Mouse (Mus musculus) ZHBTc4 (cell line): ENCODE results near the gene Ryr3.
A peak's percentile ranks its signal among the peaks of the same experiment; 100 is the strongest.

Experiments
- DNase-seq: peaks from one replicate; pipeline ENCODE4 v3.0.0-alpha.2; 2011; ENCODE audit warnings: low read depth, low spot score

Gene Ryr3

DNA sequence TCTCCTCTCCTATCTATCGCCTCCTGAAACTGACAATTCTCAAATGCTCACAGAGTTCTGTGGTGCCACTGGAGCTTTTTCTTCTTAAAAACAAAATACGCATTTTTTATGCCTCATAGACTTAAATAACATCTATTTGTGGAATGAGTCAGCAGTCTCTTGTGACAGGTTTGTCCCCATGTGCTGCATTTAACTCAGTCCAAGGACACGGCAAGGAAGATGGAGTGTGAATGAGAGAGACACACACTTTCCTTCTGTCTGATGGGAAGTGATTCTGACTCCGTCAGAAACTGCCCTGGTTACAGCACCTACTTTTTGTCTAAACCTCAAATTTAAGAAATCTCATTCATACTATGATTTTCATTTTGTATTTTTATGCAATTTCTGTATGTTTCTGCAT lies 306.3 kb downstream of the Ryr3 start:
- no peak for DNase-seq

- no peak for DNase-seq
These were observed 307.8 kb downstream of the Ryr3 start for GRCm38 (mm10) chr2:112909142-112909541.

DNA sequence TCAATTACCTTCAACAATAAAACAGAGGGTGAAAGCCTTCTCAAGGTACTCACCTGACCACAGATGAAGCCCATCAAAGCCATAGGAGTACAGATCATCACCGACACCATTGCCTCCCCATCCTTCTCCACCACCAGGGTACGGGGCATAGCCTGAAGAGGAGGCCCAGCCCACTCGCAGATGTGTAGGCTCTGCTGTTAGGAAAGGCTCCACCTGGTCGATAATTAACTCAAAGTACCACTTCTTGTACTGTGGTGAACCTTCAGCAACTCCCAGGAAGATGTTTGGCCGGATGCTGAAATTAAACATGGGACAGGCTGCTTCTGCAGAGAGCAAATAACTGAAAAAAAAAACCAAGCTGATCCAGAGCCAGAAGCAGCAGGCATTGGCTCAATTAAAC lies 316.1 kb downstream of the Ryr3 start:
- no peak for DNase-seq

DNA sequence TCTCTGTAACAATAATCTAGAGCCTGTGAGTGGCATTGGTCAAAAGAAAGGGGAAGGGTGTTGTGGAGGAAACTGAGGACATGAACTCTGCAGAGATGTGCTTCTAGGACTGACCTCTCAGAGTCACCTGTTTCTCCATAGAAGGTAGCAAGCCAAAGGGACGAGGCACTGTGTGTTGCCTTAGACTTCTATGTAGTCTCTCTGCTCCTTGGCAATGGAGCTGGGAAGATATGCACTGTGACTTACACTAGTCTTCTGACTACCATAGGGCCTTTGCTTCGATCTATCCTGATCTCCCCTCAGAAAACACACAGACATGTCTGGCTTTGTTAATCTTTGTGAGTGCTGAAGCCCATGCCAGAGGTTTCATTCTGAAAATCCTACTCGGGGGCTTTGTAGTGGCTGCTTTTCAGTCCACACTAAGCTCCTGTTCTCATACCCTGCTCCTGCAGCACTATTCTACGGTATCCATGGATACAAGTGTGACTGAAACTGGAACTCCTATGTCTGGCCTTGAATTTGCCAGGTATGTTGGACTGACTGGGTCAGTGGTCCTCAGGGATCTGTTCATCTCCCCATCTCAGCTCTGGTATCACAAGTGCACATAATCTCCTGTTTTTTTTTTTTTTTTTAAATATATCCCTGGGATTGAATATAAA lies 332.3 kb downstream of the Ryr3 start:
- DNase-seq: no peak

- no peak for DNase-seq
These were observed 335.1 kb downstream of the Ryr3 start for GRCm38 (mm10) chr2:112881805-112882204.

GRCm38 (mm10) chr2:112881376-112881775 lies 335.5 kb downstream of the Ryr3 start:
- no peak for DNase-seq

GRCm38 (mm10) chr2:112877404-112877803 lies 339.5 kb downstream of the Ryr3 start:
- no peak for DNase-seq

DNA sequence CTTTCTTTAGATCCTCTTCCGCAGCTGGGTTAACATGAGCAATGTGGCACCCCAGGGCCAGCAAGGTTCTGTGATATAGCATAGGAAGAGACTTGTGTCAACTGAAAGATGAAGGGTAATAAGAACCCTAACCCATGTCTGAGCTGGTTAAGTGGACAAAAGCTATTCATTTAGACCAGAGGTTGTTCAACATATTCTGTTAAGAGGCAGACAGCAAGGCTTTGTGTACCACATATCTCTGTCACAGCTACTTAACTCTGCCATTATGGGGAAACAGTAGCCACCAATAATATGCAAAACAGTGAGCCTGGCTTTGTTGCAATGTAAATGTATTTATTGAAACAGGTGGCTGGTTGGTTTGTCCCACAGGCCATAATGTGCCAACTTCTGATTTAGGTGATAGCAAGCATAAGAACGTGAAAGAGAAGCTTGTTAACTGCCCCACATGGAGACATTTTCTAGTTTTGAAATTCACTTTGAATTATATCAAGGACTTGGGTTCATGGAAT lies 350.8 kb downstream of the Ryr3 start:
- DNase-seq: no peak

DNA sequence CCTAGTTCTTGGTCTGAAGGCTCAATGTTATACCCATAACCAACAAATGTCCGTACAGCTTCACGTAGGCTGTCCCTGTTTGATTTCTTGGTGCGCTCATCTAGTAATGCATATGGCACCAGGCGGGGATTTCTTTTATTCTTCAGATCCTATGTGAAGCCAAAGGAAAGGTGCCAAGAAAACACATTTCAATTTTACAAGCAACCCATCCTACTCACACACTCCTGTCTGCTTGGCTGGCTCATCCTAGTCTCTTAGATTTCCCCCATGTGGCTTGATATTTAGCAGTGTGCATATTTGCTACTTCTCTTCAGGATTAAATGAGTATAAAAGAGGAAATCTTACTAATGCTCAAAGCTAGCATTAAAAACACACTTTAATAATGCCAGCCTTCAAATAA lies 355.1 kb downstream of the Ryr3 start:
- DNase-seq: no peak

DNA sequence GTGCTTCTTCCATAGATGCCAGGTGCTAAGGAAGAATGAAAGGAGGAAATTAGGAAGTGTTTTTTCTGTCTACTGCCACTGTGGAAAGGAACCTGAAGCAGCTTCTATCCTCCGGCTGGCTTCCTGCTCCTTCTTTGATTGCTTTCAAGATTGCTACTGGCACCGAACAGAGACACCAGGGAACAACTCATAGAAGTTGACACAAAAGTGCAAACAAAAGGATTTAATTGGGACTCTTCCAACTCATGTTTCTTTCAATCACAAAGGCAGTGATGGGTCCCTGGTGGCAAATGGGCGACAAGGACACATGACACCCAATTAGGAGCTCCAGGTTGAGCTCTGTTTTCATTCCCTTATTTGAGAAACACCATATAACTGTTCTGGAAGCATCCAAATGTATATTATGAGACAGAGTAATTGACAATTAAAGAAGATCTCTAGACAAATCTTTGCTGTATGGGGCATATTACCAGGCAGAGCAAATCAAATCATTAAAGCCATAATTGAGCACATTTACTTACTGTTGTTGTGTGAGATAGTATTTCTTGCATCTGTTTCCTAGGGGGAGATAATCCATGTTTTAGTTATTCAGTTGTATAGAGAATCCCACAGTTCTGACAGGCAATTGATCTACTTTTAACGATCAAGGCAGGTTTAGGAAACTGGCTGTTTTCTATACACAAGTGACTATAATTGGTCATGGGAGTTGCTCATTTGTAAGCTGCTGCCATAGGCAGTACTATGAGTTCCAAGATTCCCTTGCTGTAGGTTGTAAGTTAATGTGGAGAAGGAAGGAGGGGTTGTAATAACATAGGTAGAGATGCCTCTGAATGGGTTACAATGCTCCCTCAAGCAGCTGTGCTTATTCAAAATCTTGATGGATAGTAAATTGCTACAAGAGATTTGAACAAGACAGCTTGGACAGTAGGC lies 371.0 kb downstream of the Ryr3 start:
- DNase-seq: no peak

DNA sequence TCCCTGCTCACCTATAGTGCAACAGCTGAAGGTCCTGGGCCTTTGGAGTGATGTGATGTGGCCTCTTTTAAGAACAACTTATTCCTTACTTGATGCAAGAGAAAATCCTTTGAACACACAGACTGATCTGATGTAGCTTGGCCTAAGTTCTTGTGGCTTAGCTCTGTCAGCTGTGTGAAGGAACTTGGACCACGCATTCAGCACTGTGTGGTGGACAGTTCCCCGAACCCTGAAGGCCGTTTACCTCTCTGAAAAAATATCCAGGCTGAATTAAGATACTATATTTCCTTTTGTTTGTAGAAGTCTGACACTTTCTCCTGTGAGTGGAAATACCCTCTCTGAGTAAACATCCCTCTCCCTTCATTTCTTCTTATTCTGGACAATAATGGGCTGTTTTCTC lies 374.0 kb downstream of the Ryr3 start:
- DNase-seq: peak; percentile 22

DNA sequence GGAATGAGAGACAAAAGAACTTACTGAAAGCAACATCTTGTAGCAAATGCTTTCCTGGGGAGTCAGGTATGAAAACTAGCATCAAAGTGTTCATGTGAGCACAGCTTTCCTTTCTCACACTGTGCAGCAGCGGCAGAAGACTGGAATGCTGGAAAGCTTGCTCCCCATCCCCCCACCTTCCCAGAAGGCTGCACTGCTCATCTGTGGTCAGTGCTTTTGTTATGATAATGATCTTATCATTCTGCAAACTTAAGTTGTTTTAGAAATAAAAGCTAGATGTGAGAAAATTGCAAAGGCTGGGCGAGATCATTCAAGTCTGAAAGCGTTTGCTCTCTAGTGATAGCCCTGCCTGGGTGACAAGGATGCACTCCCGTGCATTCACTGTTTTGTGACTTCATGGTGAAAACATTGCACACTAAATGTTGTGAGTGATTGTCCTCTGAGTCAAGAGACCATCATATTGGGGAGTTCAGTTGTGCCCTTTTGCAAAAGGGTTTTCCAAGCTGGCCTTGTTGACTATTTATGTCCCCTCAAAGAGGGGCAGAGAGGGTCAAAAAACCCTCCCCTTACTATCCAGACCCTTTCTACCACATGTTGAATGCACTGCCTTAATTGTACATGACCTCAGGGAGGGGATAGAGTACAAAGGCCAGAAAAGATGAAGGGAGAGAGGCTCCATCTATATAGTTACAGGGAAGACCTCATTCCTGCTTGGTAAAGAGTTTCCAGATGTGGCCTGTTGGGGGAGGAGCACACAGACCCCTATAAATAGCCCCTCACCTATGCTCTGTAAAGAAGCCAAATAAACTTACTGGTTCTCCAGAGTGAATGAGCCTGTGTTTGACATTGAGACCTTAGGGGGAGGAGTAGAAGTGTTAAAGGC lies 385.2 kb downstream of the Ryr3 start:
- no peak for DNase-seq

DNA sequence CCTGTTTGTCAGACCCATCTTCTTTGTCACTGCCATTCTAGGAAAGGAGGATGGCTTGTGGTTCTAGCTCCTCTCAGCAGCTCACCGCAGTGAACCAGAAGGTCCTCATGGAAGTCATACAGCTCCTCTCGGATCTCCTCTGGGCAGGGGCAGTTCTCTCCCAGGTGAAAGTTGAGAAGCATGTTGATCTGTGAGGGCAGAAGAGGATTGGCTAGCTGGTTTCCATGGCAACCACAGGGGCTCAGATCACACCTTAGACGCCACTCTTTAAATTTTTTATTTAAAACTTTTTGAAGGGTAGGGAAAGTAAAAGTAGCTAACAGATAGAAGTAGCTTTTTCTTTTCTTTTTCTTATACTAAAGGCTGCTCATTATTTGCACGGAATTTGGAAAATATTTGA lies 390.3 kb downstream of the Ryr3 start:
- DNase-seq: peak; percentile 27

GRCm38 (mm10) chr2:112822721-112823120 lies 394.2 kb downstream of the Ryr3 start:
- no peak for DNase-seq

DNA sequence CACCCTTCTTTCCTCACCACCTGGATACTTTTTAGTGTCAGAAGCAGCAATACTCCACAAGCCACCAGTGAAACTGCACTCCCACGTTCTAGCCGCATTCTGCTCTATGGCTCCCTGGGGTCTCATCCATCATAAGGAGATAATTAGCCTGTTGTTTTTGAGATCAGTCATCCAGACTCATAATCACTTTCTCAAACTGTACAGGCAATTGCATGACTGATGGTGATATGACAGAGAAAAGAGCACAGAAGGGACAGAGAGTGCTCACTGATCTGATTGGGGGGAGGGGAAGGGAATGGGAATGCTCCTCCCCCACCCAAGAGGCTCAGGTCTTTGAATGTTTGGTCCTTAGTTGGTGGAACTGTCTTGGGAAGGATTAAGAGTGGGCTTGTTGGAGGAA lies 397.8 kb downstream of the Ryr3 start:
- no peak for DNase-seq

GRCm38 (mm10) chr2:112816976-112817375 lies 399.9 kb downstream of the Ryr3 start:
- peak; percentile 34 for DNase-seq

DNA sequence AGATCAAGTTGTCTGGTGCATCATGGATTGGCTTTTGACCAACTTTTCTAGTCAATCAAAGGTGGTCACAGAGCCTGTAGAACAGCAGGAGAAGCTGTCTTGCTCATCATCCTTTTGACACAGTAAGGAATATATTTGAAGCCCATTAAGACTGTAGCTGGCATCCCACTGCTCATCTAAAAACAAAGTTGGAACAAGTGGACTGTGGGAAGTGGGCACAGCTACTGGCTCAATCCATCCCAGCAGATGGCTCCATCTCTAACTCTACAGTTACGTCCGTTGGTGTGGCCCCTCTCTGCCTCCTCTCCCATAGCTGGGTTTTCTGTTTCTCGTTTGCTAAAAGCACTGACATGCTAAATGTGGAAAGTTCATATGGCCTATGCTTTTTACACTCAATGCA lies 400.9 kb downstream of the Ryr3 start:
- DNase-seq: no peak

DNA sequence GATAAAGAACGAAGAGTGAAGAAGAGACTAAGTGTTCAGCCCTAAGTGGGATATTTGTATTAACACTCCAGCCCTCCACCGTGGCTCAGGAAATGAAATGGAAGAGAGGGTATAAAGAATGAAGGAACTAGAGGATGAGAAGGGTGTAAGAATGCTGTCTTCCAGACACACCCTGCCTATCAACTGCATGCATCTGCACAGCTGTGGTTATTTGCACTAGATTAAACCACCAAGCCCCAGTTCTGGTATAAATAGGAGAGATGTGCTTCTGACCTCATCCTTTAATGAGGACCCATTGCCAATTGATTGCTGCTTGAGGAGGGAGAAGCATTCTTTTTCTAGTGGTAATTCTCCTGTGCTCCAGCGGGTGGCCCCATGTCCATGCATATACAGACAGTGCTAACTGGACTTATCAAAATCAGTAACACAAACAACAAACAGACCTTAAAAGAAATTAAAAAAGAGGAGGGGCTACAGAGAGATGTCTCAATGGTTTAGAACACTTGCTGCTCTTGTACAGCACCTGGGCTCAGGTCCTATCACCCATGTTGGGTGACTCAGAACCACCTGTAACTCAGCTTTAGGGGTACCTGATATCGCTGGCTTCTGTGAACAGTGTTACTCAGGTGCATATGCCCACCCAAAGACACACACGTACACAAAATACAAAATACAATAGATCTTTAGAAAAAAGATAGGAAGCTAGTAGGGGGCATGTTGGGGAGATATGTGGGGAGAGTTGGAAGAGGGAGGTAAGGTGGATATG lies 404.1 kb downstream of the Ryr3 start:
- peak; percentile 19 for DNase-seq

DNA sequence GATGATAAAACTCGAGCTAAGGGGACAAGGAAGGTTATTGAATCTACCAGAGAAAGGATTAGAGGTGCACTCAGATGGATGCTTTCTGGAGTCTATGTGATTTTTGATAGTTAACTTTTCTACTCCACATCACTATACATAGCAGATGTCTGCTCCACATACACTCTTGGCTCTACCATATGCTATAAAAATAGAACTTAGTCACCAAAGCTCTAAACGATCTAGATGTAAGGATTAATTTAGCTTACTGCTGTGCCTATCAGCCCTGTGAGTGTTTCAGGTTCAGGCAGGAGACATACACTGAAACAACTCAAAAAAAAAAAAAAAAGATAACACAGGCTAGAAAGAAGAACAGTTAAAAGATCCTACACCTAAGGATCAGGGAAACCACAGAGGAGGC lies 410.9 kb downstream of the Ryr3 start:
- DNase-seq: no peak

DNA sequence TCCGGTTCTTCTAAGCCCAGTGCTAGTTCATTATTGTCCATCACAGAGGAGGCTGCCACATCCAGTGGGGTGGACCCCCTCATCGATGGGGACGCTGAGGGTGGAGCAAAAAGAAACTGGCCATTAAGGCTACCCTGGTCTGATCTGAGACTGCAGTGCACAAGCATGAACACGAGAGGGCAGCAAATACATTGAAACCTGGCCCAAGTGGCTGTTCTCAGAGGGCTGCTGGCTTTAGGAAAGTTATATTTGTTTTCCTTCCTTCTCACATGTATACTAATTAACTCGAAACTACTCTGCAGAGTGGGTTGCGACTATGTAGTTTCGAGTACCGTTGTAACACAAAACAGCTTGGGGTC lies 416.9 kb downstream of the Ryr3 start:
- DNase-seq: peak; percentile 66

GRCm38 (mm10) chr2:112799351-112799994 lies 417.4 kb downstream of the Ryr3 start:
- DNase-seq: no peak
